Mouse (Mus musculus) forebrain, postnatal 0 days (tissue): ENCODE results near the gene Cdh13. TPM values are rescaled to one million over a fixed set of nuclear protein-coding genes. Genes with fewer than 3 reads are reported as not detected.
A peak's percentile ranks its signal among the peaks of the same experiment; 100 is the strongest.

Experiments
- ATAC-seq: fragments of 200-750 bp; cut with Nextera tagmentation; 2 replicates; pipeline ENCODE4 v1.8.0; 2017; ENCODE audit warnings: mild to moderate bottlenecking, moderate library complexity
- DNase-seq: peaks from one replicate; pipeline ENCODE4 v3.0.0-alpha.2; 2015
- H3K27ac ChIP-seq: fragments of 300-500 bp; sonication (generic); 2 replicates; pipeline ENCODE4 v1.5.1; 2014; ENCODE audit warnings: low read depth, mild to moderate bottlenecking, antibody characterized with exemption, low read length, moderate library complexity, mixed read lengths
- H3K27me3 ChIP-seq: fragments of 300-500 bp; sonication (generic); 2 replicates; pipeline ENCODE4 v1.6.1; 2014; ENCODE audit warnings: mild to moderate bottlenecking, low read length, mixed read lengths; ENCODE audit not compliant: insufficient read depth
- H3K36me3 ChIP-seq: fragments of 300-500 bp; sonication (generic); 2 replicates; pipeline ENCODE4 v1.6.1; 2014; ENCODE audit warnings: mild to moderate bottlenecking, moderate library complexity; ENCODE audit not compliant: insufficient read depth
- H3K4me1 ChIP-seq: fragments of 300-500 bp; sonication (generic); 2 replicates; pipeline ENCODE4 v1.6.1; 2014; ENCODE audit warnings: antibody characterized with exemption; ENCODE audit not compliant: insufficient read depth
- H3K4me2 ChIP-seq: fragments of 300-500 bp; sonication (generic); 2 replicates; pipeline ENCODE4 v1.6.1; 2014; ENCODE audit warnings: low read depth, mild to moderate bottlenecking, moderate library complexity
- H3K4me3 ChIP-seq: fragments of 300-500 bp; sonication (generic); 2 replicates; pipeline ENCODE4 v1.5.1; 2014; ENCODE audit warnings: low read depth, low read length, mixed read lengths
- H3K9ac ChIP-seq: fragments of 300-500 bp; sonication (generic); 2 replicates; pipeline ENCODE4 v1.6.1; 2014; ENCODE audit warnings: mild to moderate bottlenecking
- H3K9me3 ChIP-seq: fragments of 300-500 bp; sonication (generic); 2 replicates; pipeline ENCODE4 v1.6.1; 2016; ENCODE audit warnings: low read length
- CTCF ChIP-seq: sonication (generic); IDR thresholded peaks from 2 replicates; pipeline ENCODE4 v1.5.1; 2016; ENCODE audit warnings: antibody characterized with exemption, control low read depth, low read depth
- WGBS: fragments of 180-500 bp; shearing (Covaris S2); extraction: QIAGEN DNeasy Blood & Tissue Kit; methylation state at CpG from one replicate; pipeline ENCODE4 v1.1.7; 2014; 5-methylcytosine and 5-hydroxymethylcytosine counted together
- polyA plus RNA-seq: library from polyadenylated mRNA; unstranded; fragments of >200 nt; fragmentation: Nextera tagmentation; extraction: Ambion mirVana; gene quantifications from 2 replicates; pipeline ENCODE4 v1.2.1, GENCODE M21; 2015
- total RNA-seq: library from RNA; depleted of rRNA; stranded (reverse); fragments of >200 nt; gene quantifications from 2 replicates; pipeline ENCODE4 v1.2.3, GENCODE M21; 2014

Cdh13 gene
- total and polyA plus RNA-seq, 2 experiments from 2014 or later, result 127 to 154 TPM

GRCm38 (mm10) chr8:118437874-118438273 lies 154.3 kb downstream of the Cdh13 start:
- ATAC-seq, result peak; percentile 27; the same call in 1 of the 2 replicates
- no peaks in the 10 kb centered on the region for H3K36me3 ChIP-seq
- H3K27me3 ChIP-seq, result no peaks in the 10 kb centered on the region
- DNase-seq, result no peak
- no peak overlapping the region for H3K9ac ChIP-seq
- H3K27ac ChIP-seq, result peak overlapping the region; percentile 77
- peaks cover 17% of the 10 kb centered on the region for H3K4me1 ChIP-seq
- 15% methylated on average over 3 of the region's 3 CpGs for WGBS
- H3K4me2 ChIP-seq, result peak overlapping the region; percentile 25; the same call in 1 of the 2 replicates
- TF ChIP-seq CTCF, result no peak
- H3K4me3 ChIP-seq, result no peak overlapping the region
- no peaks in the 10 kb centered on the region for H3K9me3 ChIP-seq

- no peak overlapping the region for H3K4me2 ChIP-seq
- WGBS, result 36% methylated on average over 5 of the region's 5 CpGs
- no peaks in the 10 kb centered on the region for H3K27me3 ChIP-seq
- H3K36me3 ChIP-seq, result no peaks in the 10 kb centered on the region
- peaks cover 13% of the 10 kb centered on the region for H3K4me1 ChIP-seq
- no peak for TF ChIP-seq CTCF
- no peak overlapping the region for H3K4me3 ChIP-seq
- no peak overlapping the region for H3K9ac ChIP-seq
- DNase-seq, result no peak
- peak; percentile 44; the same call in 1 of the 2 replicates for ATAC-seq
- H3K9me3 ChIP-seq, result no peaks in the 10 kb centered on the region
- H3K27ac ChIP-seq, result no peak overlapping the region
These were observed 156.3 kb downstream of the Cdh13 start for GRCm38 (mm10) chr8:118439857-118440256.

- Histone ChIP-seq H3K9ac (no peak overlapping the region), H3K4me1 (no peaks in the 10 kb centered on the region), H3K27me3 (no peaks in the 10 kb centered on the region), H3K4me3 (no peak overlapping the region), H3K9me3 (no peaks in the 10 kb centered on the region), H3K27ac (no peak overlapping the region), H3K4me2 (no peak overlapping the region), H3K36me3 (no peaks in the 10 kb centered on the region)
- TF ChIP-seq CTCF, result peak; percentile 57
- WGBS, result 54% methylated on average over 3 of the region's 3 CpGs
- DNase-seq (no peak), ATAC-seq (no peak)
These were observed 159.8 kb downstream of the Cdh13 start for GRCm38 (mm10) chr8:118443361-118443760.

- Histone ChIP-seq H3K9ac (no peak overlapping the region), H3K27me3 (no peaks in the 10 kb centered on the region), H3K4me2 (no peak overlapping the region), H3K4me3 (no peak overlapping the region), H3K9me3 (no peaks in the 10 kb centered on the region), H3K36me3 (no peaks in the 10 kb centered on the region), H3K27ac (no peak overlapping the region), H3K4me1 (no peaks in the 10 kb centered on the region)
- DNase-seq, result no peak
- WGBS, result 77% methylated on average over 8 of the region's 8 CpGs
- ATAC-seq, result no peak
- TF ChIP-seq CTCF, result no peak
These were observed 161.2 kb downstream of the Cdh13 start for GRCm38 (mm10) chr8:118444651-118445207.

- Histone ChIP-seq H3K9me3 (no peaks in the 10 kb centered on the region), H3K4me3 (no peak overlapping the region), H3K9ac (no peak overlapping the region), H3K27ac (no peak overlapping the region), H3K27me3 (no peaks in the 10 kb centered on the region), H3K4me1 (no peaks in the 10 kb centered on the region), H3K36me3 (no peaks in the 10 kb centered on the region), H3K4me2 (no peak overlapping the region)
- WGBS, result 73% methylated on average over 9 of the region's 9 CpGs
- ATAC-seq, result no peak
- no peak for TF ChIP-seq CTCF
- DNase-seq, result no peak
These were observed 163.0 kb downstream of the Cdh13 start for GRCm38 (mm10) chr8:118446516-118446915.

GRCm38 (mm10) chr8:118448011-118448410 lies 164.5 kb downstream of the Cdh13 start:
- 38% methylated on average over 6 of the region's 6 CpGs for WGBS

GRCm38 (mm10) chr8:118452445-118453103 lies 169.0 kb downstream of the Cdh13 start:
- TF ChIP-seq CTCF, result no peak
- no peaks in the 10 kb centered on the region for H3K27me3 ChIP-seq
- DNase-seq, result no peak
- H3K4me2 ChIP-seq, result no peak overlapping the region
- ATAC-seq, result no peak
- H3K27ac ChIP-seq, result no peak overlapping the region
- no peaks in the 10 kb centered on the region for H3K4me1 ChIP-seq
- no peak overlapping the region for H3K4me3 ChIP-seq
- no peaks in the 10 kb centered on the region for H3K9me3 ChIP-seq
- 81% methylated on average over 11 of the region's 11 CpGs for WGBS
- no peaks in the 10 kb centered on the region for H3K36me3 ChIP-seq
- no peak overlapping the region for H3K9ac ChIP-seq

More at GRCm38 (mm10) chr8:118448011-118448410, 164.5 kb downstream of the Cdh13 start:
- Histone ChIP-seq H3K27me3 (no peaks in the 10 kb centered on the region), H3K9me3 (no peaks in the 10 kb centered on the region), H3K36me3 (no peaks in the 10 kb centered on the region), H3K27ac (no peak overlapping the region), H3K9ac (no peak overlapping the region), H3K4me3 (no peak overlapping the region), H3K4me2 (no peak overlapping the region), H3K4me1 (no peaks in the 10 kb centered on the region)
- TF ChIP-seq CTCF, result no peak
- DNase-seq (peak; percentile 59), ATAC-seq (no peak)
